Mouse (Mus musculus): ENCODE measurements around the gene Ptgir. TPM values are rescaled to one million over a fixed set of nuclear protein-coding genes. Genes with fewer than 3 reads are reported as not detected.

Ptgir gene
- 1.2 and 2.6 TPM in 2 replicates for total RNA-seq (2021)
- long read RNA-seq, experiment 1, partial matches to known transcripts = 0 of 2 reads
- long read RNA-seq, experiment 1, other reads (novel, unspliced or antisense) = 1 of 2 reads
- long read RNA-seq, experiment 2, partial matches to known transcripts = 0 of 2 reads
- long read RNA-seq, experiment 2, other reads (novel, unspliced or antisense) = 1 of 2 reads

DNA sequence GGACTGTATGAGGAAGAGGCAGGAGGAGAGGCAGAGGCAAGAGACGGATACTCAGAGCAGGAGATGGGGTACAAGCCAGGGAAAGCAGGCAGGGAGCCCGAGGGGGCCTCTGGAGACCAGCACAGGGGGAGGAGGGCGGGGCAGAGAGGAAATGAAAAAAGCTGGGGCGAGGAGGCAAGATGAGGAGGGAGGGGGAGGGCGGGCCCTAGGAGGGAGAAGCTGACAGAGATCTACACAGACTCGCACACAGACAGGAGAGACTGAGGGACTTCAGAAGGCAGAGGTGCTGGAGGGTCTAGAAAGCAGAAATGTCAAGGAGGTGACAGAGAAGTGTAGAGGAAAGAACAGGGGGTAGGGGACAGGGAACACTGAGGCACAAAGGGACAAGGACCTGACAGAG is at the start of gene Ptgir:
Gene Ptgir, plus strand, starts transcription at position 210 of the 400 bp plus-strand sequence.
- DNase-seq = peak; percentile 49

DNA sequence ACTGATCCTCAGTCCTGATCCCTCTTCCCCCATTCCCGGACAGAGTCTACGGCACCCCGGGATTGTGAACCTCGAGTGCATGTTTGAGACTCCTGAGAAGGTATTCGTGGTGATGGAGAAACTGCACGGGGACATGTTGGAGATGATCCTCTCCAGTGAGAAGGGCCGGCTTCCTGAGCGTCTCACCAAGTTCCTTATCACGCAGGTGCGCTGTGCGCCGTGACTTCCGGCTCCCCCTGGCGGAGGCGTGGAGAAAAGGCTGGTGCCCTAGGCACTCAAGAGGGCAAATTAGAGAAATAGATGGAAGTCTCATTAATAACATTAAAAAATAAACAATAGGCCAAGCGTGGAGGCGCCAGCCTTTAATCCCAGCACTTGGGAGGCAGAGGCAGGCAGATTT is 48.0 kb upstream of the Ptgir start:
- peak; percentile 66 for DNase-seq

GRCm38 (mm10) chr7:16859902-16860651 is 46.2 kb upstream of the Ptgir start:
- DNase-seq = peak; percentile 57

- DNase-seq = no peak
Observed at GRCm38 (mm10) chr7:16867488-16867887, 38.8 kb upstream of the Ptgir start.

GRCm38 (mm10) chr7:16869497-16869896 is 36.8 kb upstream of the Ptgir start:
- peak; percentile 80 for DNase-seq

GRCm38 (mm10) chr7:16871600-16871999 is 34.7 kb upstream of the Ptgir start:
- DNase-seq = no peak

DNA sequence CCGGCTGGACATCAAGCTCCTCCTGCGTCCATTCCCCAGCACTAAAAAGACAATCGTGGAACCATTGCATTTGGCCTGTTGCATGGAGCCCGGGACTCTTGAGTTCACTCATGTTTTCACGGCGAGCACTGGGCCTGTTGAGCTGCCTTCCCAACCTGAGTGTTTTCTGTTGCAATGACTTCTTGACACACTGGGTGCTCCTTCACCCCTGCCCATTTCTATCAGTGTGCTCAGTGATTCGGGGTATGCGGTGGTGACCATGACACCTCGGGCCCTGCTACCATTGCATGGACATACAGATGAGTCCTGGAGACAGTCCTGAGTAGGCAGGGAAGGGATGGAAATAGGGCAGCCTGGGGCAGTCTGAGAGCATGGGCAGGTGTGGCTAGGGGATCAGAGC is 33.8 kb upstream of the Ptgir start:
- DNase-seq = no peak

DNA sequence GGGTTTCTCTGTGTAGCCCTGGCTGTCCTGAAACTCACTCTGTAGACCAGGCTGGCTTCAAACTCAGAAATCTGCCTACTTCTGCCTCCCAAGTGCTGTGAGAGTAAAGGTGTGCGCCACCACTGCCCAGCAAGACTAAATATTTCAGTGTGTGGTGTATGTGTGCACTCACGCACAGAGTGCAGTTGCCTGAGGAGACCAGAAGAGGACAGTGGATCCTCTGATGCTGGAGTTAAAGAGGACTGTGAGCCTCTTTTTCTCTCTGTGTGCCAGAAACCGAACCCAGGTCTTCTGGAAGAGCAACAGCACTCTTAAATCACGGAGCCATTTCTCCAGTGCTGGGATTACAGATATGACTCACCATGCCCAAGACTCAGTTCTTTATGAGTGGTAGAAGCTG is 32.9 kb upstream of the Ptgir start:
- no peak for DNase-seq

DNA sequence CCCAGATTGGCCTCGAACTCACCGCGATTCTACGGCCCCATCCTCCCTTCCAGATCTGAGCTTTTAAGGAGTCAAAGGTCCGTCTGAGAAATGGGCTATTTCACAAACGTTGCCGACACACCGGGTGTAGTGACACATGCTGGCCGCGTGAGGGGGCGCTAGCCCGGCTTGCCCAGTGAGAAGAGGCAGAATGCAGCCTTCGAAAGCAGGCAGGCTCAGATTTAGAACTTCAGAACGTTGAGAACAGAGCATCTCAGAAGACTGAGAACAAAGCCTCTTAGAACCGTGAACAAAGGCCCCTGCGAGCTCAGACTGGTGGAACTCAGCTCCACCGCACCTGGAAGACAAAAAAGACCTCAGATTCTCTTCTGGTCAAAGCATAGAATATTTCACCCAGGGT is 32.1 kb upstream of the Ptgir start:
- peak; percentile 88 for DNase-seq

DNA sequence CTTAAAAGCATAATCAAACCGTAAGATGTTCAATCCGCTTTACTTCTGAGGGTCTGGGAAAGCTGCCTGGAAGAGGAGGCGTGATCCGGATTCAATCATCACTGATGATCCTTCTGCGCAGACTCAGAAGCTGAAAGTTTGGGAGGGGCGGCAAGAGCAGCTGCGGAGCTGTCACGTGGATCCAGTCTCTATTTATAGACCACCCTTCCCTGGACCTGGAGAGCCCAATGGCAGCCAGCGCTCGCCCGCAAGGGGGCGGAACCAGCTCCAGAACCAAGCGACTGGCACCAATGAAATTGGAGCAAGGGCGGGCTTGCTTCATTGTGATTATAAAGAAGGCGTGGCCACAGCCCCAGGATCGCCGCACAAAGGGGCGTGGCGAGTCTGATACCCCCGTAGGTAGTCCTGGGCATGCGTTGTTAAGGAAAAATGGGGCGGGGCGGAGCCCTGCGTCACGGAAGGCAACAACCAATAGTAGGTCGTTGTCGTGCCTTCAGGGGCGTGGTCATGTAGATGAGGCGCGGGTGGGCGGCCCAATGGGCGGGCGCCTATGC is 31.5 kb upstream of the Ptgir start:
- peak; percentile 99 for DNase-seq

DNA sequence AGATGAGACGGTGACA is 31.2 kb upstream of the Ptgir start, which contains the start of gene Dact3:
Gene Dact3, plus strand, starts transcription at position 8 of the 16 bp plus-strand sequence.
- DNase-seq = no peak

DNA sequence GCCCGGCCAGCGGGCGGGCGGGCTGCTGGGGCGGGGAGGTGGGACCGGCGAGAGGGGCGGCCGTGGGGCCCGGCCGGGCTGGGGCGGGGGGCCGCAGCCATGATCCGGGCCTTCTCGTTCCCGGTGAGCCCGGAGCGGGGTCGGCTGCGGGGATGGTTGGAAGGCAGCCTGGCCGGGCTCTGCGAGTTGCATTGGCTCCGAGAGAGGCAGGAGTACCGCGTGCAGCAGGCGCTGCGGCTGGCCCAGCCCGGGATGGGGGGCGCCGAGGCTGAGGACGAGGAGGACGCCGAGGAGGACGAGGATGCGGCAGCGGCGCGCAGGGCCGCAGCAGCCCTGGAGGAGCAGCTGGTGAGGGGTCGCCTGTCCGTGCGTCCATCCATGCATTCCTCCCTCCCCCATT is 31.0 kb upstream of the Ptgir start:
- no peak for DNase-seq

DNA sequence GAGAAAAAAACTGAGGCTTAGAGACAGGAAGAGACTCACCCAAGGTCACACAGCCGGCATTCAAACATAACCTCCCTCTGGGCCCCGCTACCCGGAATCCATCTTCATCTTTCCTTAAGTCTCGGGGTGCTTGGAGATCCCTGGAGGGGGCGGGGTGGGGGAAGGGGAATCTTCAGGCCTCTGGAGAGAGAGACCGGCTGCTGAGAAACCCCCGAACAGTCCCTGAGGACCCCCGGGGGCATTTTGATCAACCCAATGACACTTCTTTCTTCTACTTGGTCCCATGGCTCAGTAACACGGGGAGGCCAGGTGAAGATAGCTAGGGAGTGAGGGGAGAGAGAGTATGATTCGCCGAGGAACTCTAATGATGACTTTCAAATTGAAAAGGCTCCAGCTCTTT is 30.3 kb upstream of the Ptgir start:
- no peak for DNase-seq

GRCm38 (mm10) chr7:16876608-16877007 is 29.7 kb upstream of the Ptgir start:
- peak; percentile 35 for DNase-seq

DNA sequence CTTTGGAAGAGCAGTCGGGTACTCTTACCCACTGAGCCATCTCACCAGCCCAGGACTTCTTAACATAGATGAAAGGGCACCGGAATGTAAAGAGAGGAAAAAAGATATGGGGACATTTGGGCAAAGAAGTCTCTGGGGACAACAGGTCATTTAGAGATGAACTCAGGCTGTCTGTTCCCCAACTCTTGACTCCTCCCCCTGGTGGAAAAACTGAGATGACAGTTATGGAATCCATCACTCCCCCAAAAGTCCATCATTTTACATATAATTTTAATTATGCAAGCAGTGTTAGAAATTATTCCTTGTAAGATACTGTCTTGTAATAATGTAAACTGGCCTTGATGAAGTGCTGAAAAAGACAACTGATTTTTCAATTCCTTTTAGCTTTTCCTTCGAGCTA is 28.6 kb upstream of the Ptgir start:
- DNase-seq = no peak

- no peak for DNase-seq
Observed at GRCm38 (mm10) chr7:16879796-16880547, 26.3 kb upstream of the Ptgir start.

DNA sequence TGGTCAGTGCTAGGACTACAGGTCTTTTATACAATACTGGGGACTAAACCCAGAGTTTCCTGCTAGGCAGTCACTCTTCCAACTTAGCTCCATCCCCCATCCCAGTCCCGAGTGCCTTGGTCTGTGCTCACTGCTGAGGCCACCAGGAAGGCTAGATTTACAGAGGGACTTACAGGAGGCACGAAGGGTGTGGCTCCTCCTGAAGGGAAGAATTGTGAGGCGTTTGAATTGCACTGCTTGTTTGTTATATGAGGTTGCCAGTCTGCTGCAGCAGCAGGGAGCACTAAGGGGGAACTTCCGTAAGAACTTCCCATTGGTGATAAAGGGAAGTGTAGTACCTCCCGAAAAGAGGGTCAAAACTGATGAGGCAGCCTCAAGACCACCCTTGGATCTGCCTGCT is 25.7 kb upstream of the Ptgir start:
- no peak for DNase-seq

- no peak for DNase-seq
Observed at GRCm38 (mm10) chr7:16883162-16883561, 23.1 kb upstream of the Ptgir start.

GRCm38 (mm10) chr7:16884334-16884733 is 22.0 kb upstream of the Ptgir start:
- DNase-seq = no peak

DNA sequence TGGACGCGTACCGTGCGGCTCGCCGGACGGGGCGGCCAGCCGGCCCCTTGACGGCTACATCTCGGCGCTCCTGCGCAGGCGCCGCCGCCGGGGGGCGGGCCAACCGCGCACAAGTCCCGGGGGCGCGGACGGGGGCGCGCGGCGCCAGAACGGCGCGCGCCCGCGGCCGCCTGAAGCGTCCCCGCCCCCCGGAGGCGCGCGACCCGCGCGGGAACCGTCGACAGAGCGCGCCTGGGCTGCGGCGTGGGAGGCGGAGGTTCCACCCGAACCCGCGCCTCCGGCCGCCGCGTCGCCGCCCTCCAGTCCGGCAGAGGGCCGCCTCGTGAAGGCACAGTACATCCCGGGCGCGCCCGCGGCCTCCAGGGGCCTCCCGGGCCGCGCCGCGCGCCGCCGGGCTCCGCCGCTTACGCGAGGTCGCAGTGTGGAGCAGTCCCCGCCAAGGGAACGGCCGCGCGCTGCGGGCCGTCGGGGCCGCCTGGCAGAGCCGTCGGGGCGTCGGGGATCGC is 21.0 kb upstream of the Ptgir start:
- DNase-seq = no peak

GRCm38 (mm10) chr7:16885905-16886304 is 20.4 kb upstream of the Ptgir start:
- no peak for DNase-seq

DNA sequence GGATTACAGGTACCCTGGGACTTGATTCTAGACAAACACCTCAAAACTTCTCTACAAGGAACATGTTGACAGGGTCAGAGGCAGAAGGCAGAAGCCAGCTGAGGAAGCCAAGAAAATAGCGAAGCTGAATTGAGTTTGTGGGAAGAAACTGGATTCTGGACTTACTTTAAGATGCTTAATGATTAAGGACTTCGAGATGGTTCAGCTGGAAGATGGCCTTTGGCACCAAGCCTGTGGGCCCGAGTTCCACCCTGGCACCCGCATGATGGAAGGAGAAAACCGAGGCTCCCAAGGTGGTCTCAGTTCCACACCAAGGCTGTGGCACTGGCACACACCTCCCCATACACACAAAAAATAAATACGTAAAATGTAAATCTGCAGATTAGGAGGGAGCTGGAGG is 15.8 kb upstream of the Ptgir start:
- no peak for DNase-seq

DNA sequence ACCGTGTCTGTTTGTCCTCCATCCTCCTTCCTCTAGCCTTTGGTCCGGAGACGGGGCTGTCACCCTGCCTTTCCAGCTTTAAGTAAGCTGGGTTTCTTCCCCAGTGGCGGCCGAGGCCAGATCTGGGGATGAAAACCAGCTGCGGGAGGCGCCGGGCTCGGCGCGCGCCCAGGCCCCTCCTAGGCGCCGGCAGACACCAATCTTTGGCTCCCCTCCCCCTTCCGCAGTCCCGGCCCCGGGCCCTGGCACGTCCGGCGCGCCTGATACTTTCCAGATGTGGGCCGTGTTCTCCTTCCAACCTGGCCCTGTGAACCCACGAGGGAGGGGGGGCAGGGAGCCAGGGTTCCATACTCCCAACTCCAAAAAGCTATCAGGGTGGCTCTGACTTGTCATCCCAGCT is 15.3 kb upstream of the Ptgir start:
- peak; percentile 72 for DNase-seq
